Mouse (Mus musculus): ENCODE data around the gene Ankmy1.

GRCm38 (mm10) chr1:92930171-92930706 is 27.5 kb upstream of the Ankmy1 start:
- no peak for TF ChIP-seq CTCF (IDR thresholded peaks at IDR 0.05; ENCODE audit: extremely low read depth, insufficient read length, insufficient replicate concordance, low read depth, low read length)
- no peak for TF ChIP-seq POLR2A (IDR thresholded peaks at IDR 0.05; ENCODE audit: low read depth, low read length)
